Mouse (Mus musculus): ENCODE results near the gene N4bp2l2. TPM values are rescaled to one million over a fixed set of nuclear protein-coding genes. Genes with fewer than 3 reads are reported as not detected.
A peak's percentile ranks its signal among the peaks of the same experiment; 100 is the strongest.
"Not testable (repeated sequence)": the region's sequence is repeated elsewhere in the genome, so short reads cannot be mapped to it uniquely, and the experiment has no call there.

Gene N4bp2l2
- 37.1 and 39.3 TPM in 2 replicates for polyA plus RNA-seq (2016; fragmentation: Nextera tagmentation; extraction: Ambion mirVana)

DNA sequence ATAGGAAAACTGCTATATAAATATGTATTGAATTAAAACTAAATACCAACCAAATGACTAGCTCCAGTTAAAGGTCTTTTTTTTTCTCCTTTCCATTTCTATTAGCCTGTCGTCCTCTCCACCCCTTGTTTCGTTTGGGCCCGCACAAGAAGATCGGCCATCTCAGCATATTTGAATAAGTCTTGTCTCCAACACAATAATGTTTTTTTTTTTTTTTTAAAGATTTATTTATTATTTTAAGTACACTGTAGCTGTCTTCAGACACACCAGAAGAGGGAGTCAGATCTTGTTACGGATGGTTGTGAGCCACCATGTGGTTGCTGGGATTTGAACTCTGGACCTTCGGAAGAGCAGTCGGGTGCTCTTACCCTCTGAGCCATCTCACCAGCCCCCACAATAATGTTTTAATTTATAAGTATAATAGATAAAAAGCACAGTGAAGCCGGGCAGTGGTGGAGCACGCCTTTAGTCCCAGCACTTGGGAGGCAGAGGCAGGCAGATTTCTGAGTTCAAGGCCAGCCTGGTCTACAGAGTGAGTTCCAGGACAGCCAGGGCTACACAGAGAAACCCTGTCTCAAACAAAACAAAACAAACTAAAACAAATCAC, at the start of gene N4bp2l2:
Gene N4bp2l2 (minus strand): TSS at position 51 of the 607 bp plus-strand sequence.
- H3K27me3 ChIP-seq; H3K9me3 ChIP-seq (replicated peaks); ATAC-seq (ENCODE audit: low FRiP score); H3K4me1 ChIP-seq: not testable (repeated sequence)
- peak within 1 kb of the TSS; percentile 85 for H3K9ac ChIP-seq
- peak within 1 kb of the TSS; percentile 94 for H3K27ac ChIP-seq
- peak within 1 kb of the TSS; percentile 94 for H3K4me3 ChIP-seq
- peaks cover 11% of the 10 kb centered on the region for H3K36me3 ChIP-seq
- peak within 1 kb of the TSS; percentile 71 for H3K4me2 ChIP-seq (replicated peaks)
- WGBS, result 91% methylated on average over 9 of the region's 9 CpGs

DNA sequence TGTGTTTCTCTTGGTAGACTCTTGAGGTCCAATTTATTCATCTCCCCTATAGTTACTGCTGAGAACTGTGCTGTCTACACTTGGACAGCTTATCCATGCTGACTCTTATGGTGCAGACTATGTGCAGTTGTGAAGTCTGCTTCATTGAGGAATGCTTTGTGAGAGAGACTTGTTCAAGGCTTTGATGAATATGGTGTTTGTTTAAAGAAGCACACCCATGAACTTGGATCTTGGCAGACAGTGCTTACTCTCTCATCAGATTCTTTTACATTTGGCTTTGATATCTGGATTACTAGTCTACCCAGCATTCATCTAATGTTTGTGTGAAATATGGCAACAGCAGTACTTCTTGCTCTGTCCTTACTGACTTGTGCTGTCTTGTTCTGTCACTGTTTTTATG, 47.4 kb upstream of the N4bp2l2 start:
- H3K4me1 ChIP-seq, result 0 out of 2 replicates have a peak, but pooled peaks cover 2% of the 10 kb centered on the region
- no peaks in the 10 kb centered on the region for H3K9me3 ChIP-seq (replicated peaks)
- H3K27me3 ChIP-seq, result no peaks in the 10 kb centered on the region
- H3K9ac ChIP-seq, result no peak overlapping the region
- H3K4me2 ChIP-seq (replicated peaks), result no peak overlapping the region
- no peaks in the 10 kb centered on the region for H3K36me3 ChIP-seq
- no peak overlapping the region for H3K27ac ChIP-seq
- H3K4me3 ChIP-seq, result no peak overlapping the region
- no peak for ATAC-seq (ENCODE audit: low FRiP score)

DNA sequence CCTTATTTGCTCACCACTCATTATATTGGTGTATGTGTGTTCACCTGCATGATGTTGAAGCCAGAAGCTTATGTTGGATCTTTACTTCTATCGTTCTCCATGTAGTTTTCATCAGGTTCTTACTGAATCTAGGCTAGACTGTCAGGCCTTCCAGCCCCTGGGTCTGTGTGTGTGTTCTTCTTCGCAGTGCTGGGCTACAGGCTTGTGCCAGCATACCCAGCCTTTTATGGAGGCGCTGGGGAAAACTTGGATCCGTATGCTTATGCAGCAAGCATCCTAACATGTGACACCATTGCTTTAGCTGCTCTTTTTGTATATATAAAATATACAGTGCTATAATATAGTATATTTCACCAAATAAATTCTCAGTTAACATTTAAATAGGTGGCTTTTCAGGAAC, 45.5 kb upstream of the N4bp2l2 start:
- ATAC-seq (ENCODE audit: low FRiP score), result no peak
- Histone ChIP-seq H3K4me3 (no peak overlapping the region), H3K36me3 (no peaks in the 10 kb centered on the region; the same call in 1 of the 2 replicates), H3K9ac (no peak overlapping the region), H3K4me2 (replicated peaks) (no peak overlapping the region), H3K27ac (no peak overlapping the region), H3K27me3 (no peaks in the 10 kb centered on the region), H3K4me1 (no peaks in the 10 kb centered on the region), H3K9me3 (replicated peaks) (no peaks in the 10 kb centered on the region)
- 97% methylated on average over 4 of the region's 4 CpGs for WGBS

GRCm38 (mm10) chr5:150707181-150707580, 41.2 kb upstream of the N4bp2l2 start:
- H3K4me2 ChIP-seq (replicated peaks); H3K27ac ChIP-seq; H3K9ac ChIP-seq; H3K36me3 ChIP-seq; H3K9me3 ChIP-seq (replicated peaks); H3K4me3 ChIP-seq; ATAC-seq (ENCODE audit: low FRiP score); H3K27me3 ChIP-seq; H3K4me1 ChIP-seq: not testable (repeated sequence)
- 90% methylated on average over 3 of the region's 3 CpGs for WGBS

GRCm38 (mm10) chr5:150706651-150707050, 40.7 kb upstream of the N4bp2l2 start:
- not testable (repeated sequence) for H3K4me3 ChIP-seq; ATAC-seq (ENCODE audit: low FRiP score); H3K27ac ChIP-seq; H3K4me1 ChIP-seq; H3K36me3 ChIP-seq; H3K4me2 ChIP-seq (replicated peaks); H3K27me3 ChIP-seq; H3K9ac ChIP-seq; H3K9me3 ChIP-seq (replicated peaks)
- 94% methylated on average over 1 of the region's 1 CpGs for WGBS

- Histone ChIP-seq H3K9ac (no peak overlapping the region), H3K9me3 (replicated peaks) (no peaks in the 10 kb centered on the region; the same call in 1 of the 2 replicates), H3K4me2 (replicated peaks) (no peak overlapping the region), H3K27ac (no peak overlapping the region), H3K4me3 (no peak overlapping the region), H3K36me3 (no peaks in the 10 kb centered on the region; the same call in 1 of the 2 replicates), H3K27me3 (no peaks in the 10 kb centered on the region), H3K4me1 (no peaks in the 10 kb centered on the region)
- ATAC-seq (ENCODE audit: low FRiP score), result no peak
- 92% methylated on average over 2 of the region's 2 CpGs for WGBS
Observed at GRCm38 (mm10) chr5:150702714-150703113, 36.7 kb upstream of the N4bp2l2 start.

GRCm38 (mm10) chr5:150693277-150693676, 27.3 kb upstream of the N4bp2l2 start:
- peaks cover 11% of the 10 kb centered on the region for H3K36me3 ChIP-seq
- no peaks in the 10 kb centered on the region for H3K4me1 ChIP-seq
- H3K27ac ChIP-seq, result no peak overlapping the region
- ATAC-seq (ENCODE audit: low FRiP score), result no peak
- no peaks in the 10 kb centered on the region for H3K27me3 ChIP-seq
- H3K9ac ChIP-seq, result no peak overlapping the region
- WGBS, result 90% methylated on average over 2 of the region's 2 CpGs
- no peak overlapping the region for H3K4me2 ChIP-seq (replicated peaks)
- peaks cover 5% of the 10 kb centered on the region; the same call in 1 of the 2 replicates for H3K9me3 ChIP-seq (replicated peaks)
- H3K4me3 ChIP-seq, result no peak overlapping the region

DNA sequence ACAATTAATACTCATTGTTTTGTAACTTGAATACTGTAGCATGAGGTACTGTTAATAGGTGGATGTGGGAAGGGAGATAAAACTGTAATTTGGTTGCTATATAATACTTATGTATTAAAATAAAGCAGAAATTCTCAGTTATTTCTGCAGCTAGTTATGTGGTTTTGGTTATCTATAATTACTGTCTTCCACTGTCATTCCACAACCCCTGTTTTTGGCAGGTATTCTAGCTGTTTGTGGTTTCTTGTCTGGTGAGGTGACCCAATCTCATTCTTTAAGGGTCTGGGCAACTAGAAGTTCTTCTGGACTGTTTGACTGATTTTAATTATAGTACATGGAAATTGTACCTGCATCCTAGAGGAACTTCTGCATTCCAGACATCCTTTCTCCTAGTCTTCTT, 24.7 kb upstream of the N4bp2l2 start:
- H3K9ac ChIP-seq, result no peak overlapping the region
- H3K4me1 ChIP-seq, result no peaks in the 10 kb centered on the region

GRCm38 (mm10) chr5:150682862-150683261, 16.9 kb upstream of the N4bp2l2 start:
- not testable (repeated sequence) for ATAC-seq (ENCODE audit: low FRiP score); H3K9ac ChIP-seq; H3K36me3 ChIP-seq; H3K27me3 ChIP-seq; H3K9me3 ChIP-seq (replicated peaks); H3K4me2 ChIP-seq (replicated peaks); H3K4me1 ChIP-seq; H3K4me3 ChIP-seq; H3K27ac ChIP-seq
- 91% methylated on average over 6 of the region's 6 CpGs for WGBS

More for the DNA sequence above, 24.7 kb upstream of the N4bp2l2 start:
- H3K36me3 ChIP-seq, result peaks cover 7% of the 10 kb centered on the region
- ATAC-seq (ENCODE audit: low FRiP score), result no peak
- H3K4me3 ChIP-seq, result no peak overlapping the region
- H3K27ac ChIP-seq, result no peak overlapping the region
- no peak overlapping the region for H3K4me2 ChIP-seq (replicated peaks)
- H3K9me3 ChIP-seq (replicated peaks), result peaks cover 5% of the 10 kb centered on the region; the same call in 1 of the 2 replicates
- H3K27me3 ChIP-seq, result no peaks in the 10 kb centered on the region

- no peaks in the 10 kb centered on the region for H3K27me3 ChIP-seq
- peaks cover 16% of the 10 kb centered on the region for H3K4me1 ChIP-seq
- peak overlapping the region; percentile 63 for H3K4me2 ChIP-seq (replicated peaks)
- no peak for ATAC-seq (ENCODE audit: low FRiP score)
- H3K9me3 ChIP-seq (replicated peaks), result no peaks in the 10 kb centered on the region
- no peak overlapping the region for H3K27ac ChIP-seq
- H3K4me3 ChIP-seq, result peak overlapping the region; percentile 89
- 48% methylated on average over 6 of the region's 6 CpGs for WGBS
- no peaks in the 10 kb centered on the region for H3K36me3 ChIP-seq
- H3K9ac ChIP-seq, result peak overlapping the region; percentile 96
Observed at GRCm38 (mm10) chr5:150674866-150675265, 8.9 kb upstream of the N4bp2l2 start.

- H3K4me2 ChIP-seq (replicated peaks), result peak overlapping the region; percentile 63
- H3K36me3 ChIP-seq, result no peaks in the 10 kb centered on the region
- H3K27me3 ChIP-seq, result no peaks in the 10 kb centered on the region
- H3K9ac ChIP-seq, result peak overlapping the region; percentile 96
- H3K4me1 ChIP-seq, result peaks cover 16% of the 10 kb centered on the region
- peak; percentile 77 for ATAC-seq (ENCODE audit: low FRiP score)
- peak overlapping the region; percentile 89 for H3K4me3 ChIP-seq
- no peaks in the 10 kb centered on the region for H3K9me3 ChIP-seq (replicated peaks)
- WGBS, result 0% methylated on average over 41 of the region's 91 CpGs
- H3K27ac ChIP-seq, result peak overlapping the region; percentile 99
Observed at GRCm38 (mm10) chr5:150673880-150674621, 8.1 kb upstream of the N4bp2l2 start.

- Histone ChIP-seq H3K4me2 (replicated peaks) (peak within 1 kb of the TSS; percentile 63), H3K36me3 (no peaks in the 10 kb centered on the region), H3K9ac (peak within 1 kb of the TSS; percentile 96), H3K27me3 (no peaks in the 10 kb centered on the region), H3K4me3 (peak within 1 kb of the TSS; percentile 89), H3K27ac (peak within 1 kb of the TSS; percentile 99), H3K4me1 (peaks cover 16% of the 10 kb centered on the region), H3K9me3 (replicated peaks) (no peaks in the 10 kb centered on the region)
- 17% methylated on average over 41 of the region's 49 CpGs for WGBS
- ATAC-seq (ENCODE audit: low FRiP score), result peak; percentile 98
Observed at GRCm38 (mm10) chr5:150673153-150673835, 7.3 kb upstream of the N4bp2l2 start, which contains the start of gene Pds5b. Gene Pds5b (plus strand): TSS chr5:150673739.

All from hindbrain, embryonic 12.5 days (tissue).